Mouse (Mus musculus) right cerebral cortex, postnatal 14 days (tissue): ENCODE results near the gene Chil1.

ENCODE experiments used
- DNase-seq: peaks from one replicate; pipeline ENCODE4 v3.0.0; 2022

Gene Chil1

GRCm38 (mm10) chr1:134177976-134178375 lies 4.0 kb upstream of the Chil1 start:
- DNase-seq = no peak

- no peak for DNase-seq
These were observed 2.1 kb downstream of the Chil1 start for GRCm38 (mm10) chr1:134184089-134184488.

GRCm38 (mm10) chr1:134188217-134188616 lies 6.2 kb downstream of the Chil1 start:
- no peak for DNase-seq

- no peak for DNase-seq
These were observed 7.2 kb downstream of the Chil1 start for GRCm38 (mm10) chr1:134188989-134189729.

- no peak for DNase-seq
These were observed 9.2 kb downstream of the Chil1 start for GRCm38 (mm10) chr1:134191192-134191591.

GRCm38 (mm10) chr1:134192024-134192423 lies 10.0 kb downstream of the Chil1 start:
- no peak for DNase-seq

GRCm38 (mm10) chr1:134193126-134193525 lies 11.2 kb downstream of the Chil1 start, which contains the start of gene Mybph:
Gene Mybph (plus strand): TSS chr1:134193448.
- no peak for DNase-seq

GRCm38 (mm10) chr1:134193674-134194197 lies 11.8 kb downstream of the Chil1 start:
- DNase-seq = no peak

GRCm38 (mm10) chr1:134194298-134195022 lies 12.5 kb downstream of the Chil1 start:
- DNase-seq = no peak

GRCm38 (mm10) chr1:134195117-134195516 lies 13.1 kb downstream of the Chil1 start:
- DNase-seq = no peak

GRCm38 (mm10) chr1:134195571-134195970 lies 13.6 kb downstream of the Chil1 start:
- peak; percentile 68 for DNase-seq

GRCm38 (mm10) chr1:134195979-134196378 lies 14.0 kb downstream of the Chil1 start:
- no peak for DNase-seq

- DNase-seq = peak; percentile 76
These were observed 14.4 kb downstream of the Chil1 start for GRCm38 (mm10) chr1:134196386-134196785.

- no peak for DNase-seq
These were observed 15.5 kb downstream of the Chil1 start for GRCm38 (mm10) chr1:134197325-134197982.

GRCm38 (mm10) chr1:134198197-134198995 lies 16.4 kb downstream of the Chil1 start:
- no peak for DNase-seq

- DNase-seq = no peak
These were observed 18.5 kb downstream of the Chil1 start for GRCm38 (mm10) chr1:134200481-134200880.

- DNase-seq = no peak
These were observed 19.2 kb downstream of the Chil1 start for GRCm38 (mm10) chr1:134200998-134201686.

- peak; percentile 67 for DNase-seq
These were observed 19.9 kb downstream of the Chil1 start for GRCm38 (mm10) chr1:134201751-134202420.

- DNase-seq = peak; percentile 54
These were observed 22.3 kb downstream of the Chil1 start for GRCm38 (mm10) chr1:134204230-134204629.

GRCm38 (mm10) chr1:134205296-134206018 lies 23.5 kb downstream of the Chil1 start:
- no peak for DNase-seq

GRCm38 (mm10) chr1:134206085-134206484 lies 24.1 kb downstream of the Chil1 start:
- DNase-seq = no peak
